Mouse (Mus musculus) layer of hippocampus, postnatal 36 days (tissue): ENCODE results near the gene Tex21. TPM values are rescaled to one million over a fixed set of nuclear protein-coding genes. Genes with fewer than 3 reads are reported as not detected.

Source experiments
- DNase-seq, 2 experiments: peaks; one replicate each; pipeline ENCODE4 v3.0.0; 2022
- total RNA-seq, 2 experiments: library from RNA; stranded (reverse); gene quantifications; 2 replicates each; pipeline ENCODE4 v1.2.3; 2021

Gene Tex21
- total RNA-seq: not detected

DNA sequence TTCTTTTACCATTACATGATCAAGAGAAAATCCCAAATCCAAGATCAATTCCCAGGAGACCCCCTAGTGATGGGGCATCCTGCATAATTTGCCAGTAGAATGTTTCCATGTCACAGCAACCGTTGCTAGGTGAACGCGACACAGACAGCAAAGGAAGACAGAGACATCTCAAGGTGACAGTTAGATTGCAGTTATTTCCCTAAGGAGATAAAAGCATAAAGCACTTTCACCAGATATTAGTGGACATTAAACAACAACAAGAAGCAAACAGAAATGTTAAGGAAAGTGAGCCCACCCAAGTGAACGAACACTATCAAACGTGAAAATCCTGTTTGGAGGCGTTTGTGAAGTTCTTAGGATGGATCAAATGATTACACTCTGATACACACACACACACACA, at the start of gene Tex21:
Tex21 (minus strand) TSS at position 101 of the 400 bp plus-strand sequence.
- no peak for DNase-seq

GRCm38 (mm10) chr12:76293192-76293591, 46.6 kb upstream of the Tex21 start:
- peak in 1 of 2 experiments; percentile 47 for DNase-seq

- DNase-seq: no peak
Measured at GRCm38 (mm10) chr12:76290271-76290670, 43.7 kb upstream of the Tex21 start.

- DNase-seq: no peak
Measured at GRCm38 (mm10) chr12:76289428-76289827, 42.9 kb upstream of the Tex21 start.

DNA sequence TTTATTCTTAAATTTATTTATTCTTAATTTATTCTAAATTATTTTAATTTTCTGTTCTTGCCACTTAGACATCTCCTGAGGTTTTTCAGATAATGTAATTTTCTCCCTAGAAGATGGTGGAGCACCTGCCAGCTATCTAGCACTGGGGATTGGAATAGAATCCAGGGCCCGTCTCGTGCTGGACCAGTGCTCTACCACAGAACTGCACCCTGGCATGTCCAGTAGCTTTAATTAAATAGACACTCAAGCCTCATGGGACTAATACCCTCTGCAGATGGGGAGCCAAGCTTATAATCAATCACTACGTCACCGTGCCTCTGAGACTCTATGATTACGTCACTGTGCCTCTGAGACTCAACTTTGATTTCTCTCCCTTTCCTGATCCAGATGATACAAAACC, 41.9 kb upstream of the Tex21 start:
- no peak for DNase-seq

DNA sequence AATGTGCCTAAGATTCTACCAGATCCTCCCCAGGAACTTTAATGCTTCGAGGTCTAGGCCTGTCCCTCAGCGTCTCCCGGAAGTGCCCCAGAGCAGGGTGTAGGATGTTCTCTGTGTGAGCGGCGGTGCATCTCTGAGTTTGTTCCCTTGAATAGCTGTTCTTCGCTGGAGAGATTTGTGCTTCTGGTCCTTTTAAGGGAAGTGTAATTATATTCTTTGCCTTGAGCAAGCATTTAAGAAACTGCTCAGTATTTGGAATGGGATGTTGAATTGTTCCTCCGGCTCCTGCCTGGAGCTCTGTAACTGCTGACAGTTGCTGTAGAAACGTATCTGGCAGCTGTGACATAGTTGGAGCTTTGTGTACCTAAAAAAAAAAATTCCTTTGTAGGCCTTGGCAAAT, 41.4 kb upstream of the Tex21 start:
- DNase-seq: no peak

GRCm38 (mm10) chr12:76285418-76285817, 38.9 kb upstream of the Tex21 start:
- no peak for DNase-seq

DNA sequence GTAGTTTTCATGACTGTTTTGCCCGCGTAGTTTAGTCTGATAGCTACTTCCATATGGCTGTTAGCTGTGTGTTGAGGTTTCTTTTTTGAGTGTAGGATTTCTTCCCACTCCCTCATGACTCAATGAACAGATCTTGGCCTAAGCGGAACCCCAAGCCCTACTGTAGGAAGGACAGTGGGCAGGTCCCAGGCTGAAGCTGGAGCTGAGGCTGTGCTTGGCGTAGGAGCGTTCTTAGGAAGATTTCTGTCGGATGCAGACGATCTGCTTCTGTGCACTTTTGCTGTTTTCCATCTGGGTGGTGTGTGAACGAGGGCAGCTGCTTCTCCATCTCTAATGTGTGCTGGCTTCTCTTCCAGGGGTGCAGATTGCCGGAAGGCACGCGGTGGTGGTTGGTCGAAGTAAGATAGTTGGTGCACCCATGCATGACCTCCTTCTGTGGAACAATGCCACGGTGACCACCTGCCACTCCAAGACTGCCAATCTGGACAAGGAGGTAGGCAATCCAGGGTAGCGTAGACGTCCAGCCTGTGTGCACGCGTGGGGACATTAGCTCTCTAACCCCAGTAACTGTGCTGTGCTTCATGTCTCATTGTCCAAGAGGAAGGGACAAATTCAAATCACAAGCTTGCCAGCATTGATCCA, 36.1 kb upstream of the Tex21 start:
- DNase-seq: no peak

DNA sequence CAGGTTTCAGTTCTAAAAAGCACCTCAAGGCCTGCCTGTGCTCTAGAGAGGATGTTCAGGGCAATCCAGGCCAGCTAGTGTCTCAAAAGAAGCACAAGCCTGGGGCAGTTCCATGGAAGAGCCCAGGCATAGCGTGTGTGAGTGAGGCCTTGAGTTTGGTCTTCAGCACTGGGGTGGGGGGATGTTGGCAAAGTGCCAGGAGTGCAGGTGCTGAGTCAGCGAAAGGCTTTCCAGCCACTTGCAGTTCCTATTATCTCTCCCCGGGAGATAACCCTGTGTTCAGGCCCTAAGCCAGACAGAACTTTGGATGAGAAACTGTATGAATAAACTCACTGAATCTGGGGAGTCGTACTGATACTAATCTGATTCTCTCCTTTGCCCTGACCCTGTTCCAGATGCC, 35.6 kb upstream of the Tex21 start:
- no peak for DNase-seq

GRCm38 (mm10) chr12:76281111-76281660, 34.6 kb upstream of the Tex21 start:
- DNase-seq: no peak

DNA sequence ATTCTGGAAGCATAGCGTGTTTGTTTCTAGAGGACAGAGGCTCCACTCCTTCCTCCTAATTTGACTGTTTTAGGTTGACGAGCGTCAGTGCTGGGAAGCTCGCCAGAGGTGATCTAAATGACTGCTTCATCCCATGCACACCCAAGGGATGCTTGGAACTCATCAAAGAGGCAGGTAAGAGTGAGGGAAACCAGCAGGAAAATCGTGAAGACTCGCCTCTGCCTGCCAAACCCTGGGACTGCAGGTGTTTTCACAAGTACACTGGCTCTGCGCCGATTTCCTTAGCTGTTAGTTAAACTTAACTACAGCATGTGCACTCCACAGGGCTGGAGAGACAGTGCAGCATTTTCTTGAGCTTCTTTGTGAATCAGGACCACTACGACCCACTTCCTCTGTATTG, 34.0 kb upstream of the Tex21 start:
- DNase-seq: no peak

- DNase-seq: no peak
Measured at GRCm38 (mm10) chr12:76278209-76278608, 31.7 kb upstream of the Tex21 start.

DNA sequence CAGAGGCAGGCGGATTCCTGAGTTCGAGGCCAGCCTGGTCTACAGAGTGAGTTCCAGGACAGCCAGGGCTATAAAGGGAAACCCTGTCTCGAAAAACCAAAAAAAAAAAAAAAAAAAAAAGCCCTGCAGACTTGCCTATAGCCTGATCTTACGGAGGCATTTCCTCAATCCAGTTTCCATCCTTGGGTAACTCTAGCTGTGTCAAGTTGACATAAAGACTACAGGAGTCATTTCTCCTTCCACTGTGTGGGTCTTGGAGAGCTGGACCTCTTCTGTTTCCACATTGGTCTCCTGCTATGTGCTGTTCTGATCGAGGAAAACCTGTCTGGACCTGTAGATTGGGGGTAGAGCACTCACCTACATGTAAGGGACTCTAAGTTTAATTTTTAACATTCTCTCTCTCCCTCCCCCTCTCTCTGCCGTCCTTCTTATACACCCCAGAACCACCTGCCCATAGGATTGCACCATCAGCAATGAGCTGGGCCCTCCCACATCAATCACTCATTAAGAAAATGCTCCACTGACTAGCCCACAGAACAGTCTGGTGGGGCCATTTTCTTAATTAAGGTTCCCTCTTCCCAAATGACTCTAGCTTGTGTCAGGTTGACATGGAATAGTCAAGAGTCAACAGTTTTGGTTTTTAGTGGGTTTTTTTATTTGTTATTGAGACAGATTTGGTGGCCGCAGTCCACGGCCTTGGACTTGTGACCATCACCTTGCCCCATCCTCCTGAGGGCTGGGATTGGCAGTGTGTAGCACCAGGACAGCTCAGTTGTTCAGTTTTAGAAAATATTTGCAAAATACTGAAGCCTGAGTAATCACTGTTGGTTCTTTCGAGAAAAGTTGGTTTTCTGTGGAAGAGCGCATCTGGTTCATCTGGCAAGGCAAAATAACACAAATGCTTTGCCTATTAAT, 26.3 kb upstream of the Tex21 start:
- DNase-seq: no peak

DNA sequence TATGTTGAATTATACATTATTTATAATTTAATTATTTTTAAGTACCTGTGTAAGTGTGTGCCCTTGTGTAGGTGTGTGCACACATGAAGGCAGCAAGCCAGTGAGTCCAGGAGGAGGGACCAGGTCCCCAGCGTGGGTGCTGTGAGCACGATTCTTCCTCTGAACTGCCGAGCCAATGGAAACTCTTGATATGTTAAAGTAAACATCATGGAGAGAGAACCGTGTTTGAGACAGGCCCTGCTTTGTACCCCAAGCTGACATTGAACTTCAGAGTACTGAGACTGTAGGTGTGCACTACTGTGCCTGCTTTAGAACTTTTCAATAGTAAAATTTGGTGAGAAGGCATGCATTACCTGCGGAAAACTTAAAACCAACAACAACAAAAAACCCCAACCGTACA, 25.0 kb upstream of the Tex21 start:
- DNase-seq: no peak

DNA sequence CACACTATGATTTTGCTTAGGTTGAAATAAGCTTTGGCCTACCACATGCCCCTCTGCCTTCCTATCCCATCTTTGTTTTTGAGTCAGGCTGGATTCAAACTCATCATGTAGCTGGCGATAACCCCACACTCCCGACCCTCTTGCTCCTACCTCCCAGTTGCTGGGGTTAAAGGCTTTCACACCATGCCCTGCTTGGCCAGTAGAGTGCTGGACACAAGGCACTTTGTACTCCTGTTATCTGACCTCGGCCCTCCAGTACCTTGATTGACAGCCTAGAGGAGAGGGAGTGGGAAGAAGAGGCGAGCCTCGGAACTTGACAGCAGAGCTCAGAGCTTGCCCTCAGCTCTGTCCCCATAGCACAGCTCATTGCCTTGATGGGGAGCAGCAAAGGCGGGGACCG, 22.6 kb upstream of the Tex21 start:
- DNase-seq: no peak

DNA sequence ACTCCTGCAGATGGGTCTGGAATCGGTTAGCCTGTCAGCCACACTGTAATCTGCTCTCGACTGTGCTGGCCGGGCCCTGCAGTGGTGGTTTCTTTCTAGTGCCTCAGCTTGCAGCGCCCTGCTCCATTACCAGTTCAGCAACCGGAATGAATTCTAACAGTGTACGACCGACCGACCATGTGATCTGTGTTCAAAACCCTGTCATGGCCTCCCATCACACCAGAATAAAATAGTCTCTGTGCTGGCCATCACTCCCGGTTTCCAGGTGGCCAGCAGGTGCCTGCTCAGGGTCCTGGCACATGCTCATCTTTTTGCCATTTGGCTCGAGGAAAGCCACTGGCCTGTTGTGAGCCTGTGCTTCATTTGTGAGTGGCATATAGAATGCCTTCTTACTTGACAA, 22.1 kb upstream of the Tex21 start:
- DNase-seq: no peak

DNA sequence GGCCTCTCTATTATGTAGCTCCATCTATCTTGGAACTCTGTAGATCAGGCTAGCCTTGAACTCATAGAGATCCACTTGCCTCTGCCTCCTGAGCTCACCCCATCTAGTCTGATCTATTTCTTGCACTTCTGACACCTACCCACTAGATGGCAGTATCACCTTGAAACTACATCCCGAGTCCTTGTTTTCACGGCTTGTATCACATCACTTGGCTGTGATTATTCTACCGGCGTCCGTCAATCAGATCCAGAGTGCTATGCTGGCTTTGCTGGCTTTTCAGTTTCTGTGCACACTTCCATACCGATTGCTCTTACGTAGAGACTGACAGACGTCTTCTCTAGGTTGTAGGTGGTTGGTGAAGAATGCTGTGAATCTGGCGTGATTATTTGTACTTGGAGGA, 20.3 kb upstream of the Tex21 start:
- DNase-seq: no peak

DNA sequence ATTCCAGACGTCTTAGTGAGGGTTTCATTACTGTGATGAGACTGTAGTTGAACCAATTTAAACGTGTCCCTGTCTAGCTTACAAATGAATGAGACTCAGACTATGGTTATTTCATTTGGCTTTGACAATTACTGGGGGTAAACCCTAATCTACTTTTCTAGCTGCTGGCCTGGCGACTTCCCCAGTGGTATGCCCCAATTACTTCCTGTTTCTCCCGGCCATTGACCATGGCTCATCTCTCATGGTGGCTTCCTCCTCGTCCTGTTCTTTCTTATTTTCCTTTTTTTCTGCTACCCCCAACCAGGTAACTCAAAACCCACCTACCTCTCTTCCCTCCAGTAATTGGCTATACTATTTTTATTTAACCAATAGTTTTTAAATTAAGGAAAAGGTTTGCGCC, 18.5 kb upstream of the Tex21 start:
- DNase-seq: no peak

GRCm38 (mm10) chr12:76264325-76264965, 17.9 kb upstream of the Tex21 start:
- DNase-seq: peak; percentile 63 to 69

- no peak for DNase-seq
Measured at GRCm38 (mm10) chr12:76263876-76264275, 17.3 kb upstream of the Tex21 start.

DNA sequence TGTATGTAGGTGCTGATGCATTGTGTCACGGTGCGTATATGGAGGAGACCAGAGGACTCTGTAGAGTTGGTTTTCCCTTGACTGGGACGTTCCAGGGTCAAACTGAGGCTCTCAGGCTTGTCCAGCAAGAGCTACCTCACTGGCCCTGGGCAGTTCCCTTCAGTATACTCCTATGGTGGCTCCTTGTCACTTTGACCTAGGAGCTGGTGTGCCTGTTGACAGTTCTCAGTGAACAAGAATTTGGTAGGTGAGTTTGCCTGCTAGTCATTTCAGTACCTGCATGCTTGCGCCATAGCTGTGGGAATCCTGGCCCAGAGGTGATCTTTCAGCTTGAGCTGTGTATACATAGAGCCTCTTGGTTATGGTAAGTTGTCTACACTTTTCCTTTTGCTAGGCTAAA, 16.4 kb upstream of the Tex21 start:
- no peak for DNase-seq

DNA sequence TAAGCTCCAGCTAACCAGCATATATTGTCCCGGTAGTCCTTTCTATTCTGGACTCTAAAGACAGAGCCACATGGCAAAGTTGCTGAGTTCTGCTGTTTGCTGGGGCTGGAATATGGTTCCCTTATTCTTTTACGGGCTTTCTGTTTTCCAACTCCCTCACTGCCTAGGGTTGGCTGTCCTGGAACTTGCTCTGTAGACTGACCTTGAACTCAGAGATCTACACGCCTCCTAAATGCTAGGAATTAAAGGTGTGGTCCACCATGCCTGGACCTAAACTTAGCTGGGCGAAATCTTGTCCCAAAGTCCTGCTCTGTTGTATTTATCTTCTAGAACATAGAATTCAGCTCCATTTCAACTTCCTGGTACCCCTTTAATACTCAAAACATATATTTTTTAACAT, 15.0 kb upstream of the Tex21 start:
- DNase-seq: no peak

- no peak for DNase-seq
Measured at GRCm38 (mm10) chr12:76260673-76261072, 14.1 kb upstream of the Tex21 start.
